Mouse (Mus musculus) spleen, postnatal 14 days (tissue): ENCODE results near the gene Scamp2.

Experiments
- DNase-seq, 2 experiments: peaks; one replicate each; pipeline ENCODE4 v3.0.0; 2021 to 2022; ENCODE audit warnings: low spot score in 2 of 2

The Scamp2 gene

DNA sequence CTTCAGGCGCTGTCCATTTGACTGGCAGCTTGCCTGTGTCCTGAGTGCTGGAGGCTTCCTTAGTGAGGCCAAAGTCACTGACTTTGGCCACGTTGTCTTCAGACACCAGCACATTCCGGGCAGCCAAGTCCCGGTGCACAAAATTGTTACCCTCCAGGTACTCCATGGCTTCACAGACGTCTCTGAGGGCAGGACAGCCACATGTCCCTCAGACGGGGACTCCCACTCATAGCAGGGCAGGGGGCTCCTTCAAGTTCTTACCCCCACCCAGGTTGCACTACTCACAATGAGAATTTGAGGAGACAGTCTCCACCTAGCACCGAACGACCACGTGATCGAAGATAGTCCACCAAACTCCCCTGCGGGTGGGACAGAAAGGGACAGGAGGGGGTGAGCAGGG is 67.1 kb downstream of the Scamp2 start:
- no peak for DNase-seq

DNA sequence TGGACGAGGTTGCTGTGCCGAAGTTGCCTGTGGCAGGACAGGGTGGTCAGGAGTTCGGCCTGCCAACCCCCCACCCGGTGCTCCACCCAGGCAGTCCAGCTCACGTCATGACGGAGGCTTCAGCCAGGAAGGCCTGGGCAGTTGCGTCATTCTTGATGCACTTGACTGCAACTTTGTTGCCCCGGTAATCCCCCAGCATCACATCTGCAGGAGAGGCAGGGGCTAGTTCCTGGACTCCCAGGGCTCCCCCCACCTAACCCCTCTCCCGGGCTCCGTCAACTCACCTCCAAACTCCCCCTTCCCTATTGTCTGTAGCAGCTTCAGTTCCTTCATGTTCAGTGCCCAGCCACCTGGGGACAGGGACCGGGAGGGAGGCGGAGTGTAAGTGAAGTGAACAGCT is 68.0 kb downstream of the Scamp2 start:
- DNase-seq = no peak

DNA sequence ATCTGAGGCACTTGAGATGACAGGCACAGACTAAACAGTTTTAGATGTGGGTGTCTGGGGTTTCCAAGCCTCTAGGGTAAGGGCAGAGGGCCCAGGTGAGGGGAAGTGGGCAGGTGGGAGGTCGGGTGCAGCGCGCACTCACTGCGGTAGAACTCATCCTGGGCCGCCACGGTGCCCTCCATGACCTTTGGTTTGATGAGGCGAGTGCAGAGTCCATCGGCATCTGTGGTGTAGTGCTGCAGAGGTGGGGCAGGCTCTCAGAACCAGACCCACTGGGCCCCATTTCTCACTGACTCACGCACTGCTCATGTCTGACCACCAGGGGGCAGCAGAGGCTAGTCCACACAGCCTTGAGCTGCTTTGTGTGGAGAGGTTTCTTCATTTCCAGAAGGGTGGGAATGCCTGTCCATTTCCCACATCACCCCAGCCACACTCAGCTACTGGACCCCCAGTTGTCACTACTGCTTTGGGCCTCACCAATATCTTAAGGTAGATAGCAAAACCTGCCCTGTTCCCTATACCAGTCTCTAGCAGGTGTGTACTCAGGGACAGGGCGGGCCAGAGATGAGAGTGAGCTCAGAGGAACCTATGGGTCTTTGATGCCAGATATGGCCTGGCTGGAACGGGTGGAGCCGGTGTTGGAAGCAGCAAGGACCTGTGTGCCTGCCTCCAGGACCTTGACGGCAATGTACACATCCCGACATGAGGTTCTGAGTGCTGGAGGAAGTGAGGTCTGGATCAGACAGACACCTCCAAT is 68.6 kb downstream of the Scamp2 start:
- peak; percentile 72 to 82 for DNase-seq

DNA sequence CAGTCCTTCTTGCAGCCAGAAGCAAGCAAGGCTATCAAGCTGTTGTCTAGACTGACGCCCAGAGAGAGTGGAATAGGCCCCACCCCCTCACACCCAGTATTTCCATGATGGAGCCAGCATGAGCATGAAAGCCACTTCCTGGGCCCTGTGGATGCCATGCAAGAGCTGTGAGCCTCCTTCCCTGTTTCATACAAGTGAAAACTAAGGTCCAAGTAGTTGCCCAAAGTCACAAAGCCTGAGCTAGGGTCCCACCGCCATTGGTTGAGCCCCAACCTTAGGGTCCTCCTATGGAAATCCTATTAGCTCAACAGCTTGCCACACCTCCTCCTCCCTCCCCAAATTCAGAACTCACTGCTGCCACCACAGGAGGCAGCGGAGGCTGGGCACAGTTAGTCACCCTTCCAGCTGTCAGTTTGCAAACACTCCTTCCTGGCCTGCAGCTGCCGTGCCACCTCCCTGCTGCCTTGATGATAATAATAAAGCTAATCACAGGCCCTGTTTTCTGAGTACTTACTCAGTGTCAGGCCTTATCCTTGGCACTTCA is 72.8 kb downstream of the Scamp2 start:
- peak in 1 of 2 experiments; percentile 49 for DNase-seq

DNA sequence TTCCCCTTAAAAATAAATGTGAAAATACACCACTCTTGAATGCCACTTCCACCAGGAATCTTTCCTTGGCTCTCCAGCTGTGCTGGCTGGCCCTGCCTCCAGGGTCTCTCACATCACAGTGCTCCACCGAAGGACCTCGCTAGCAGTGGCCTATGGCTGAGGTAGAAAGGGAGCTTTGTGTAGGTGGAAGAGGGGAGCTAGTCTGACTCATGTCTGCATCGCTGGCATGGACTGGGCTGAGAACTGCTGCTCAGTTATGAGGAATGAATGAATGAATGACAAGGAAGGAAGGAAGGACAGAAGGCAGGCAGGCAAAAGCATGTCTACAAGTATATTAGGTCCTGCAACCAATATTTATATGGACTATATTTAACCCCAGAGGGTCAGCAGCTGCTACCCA is 76.5 kb downstream of the Scamp2 start:
- no peak for DNase-seq

DNA sequence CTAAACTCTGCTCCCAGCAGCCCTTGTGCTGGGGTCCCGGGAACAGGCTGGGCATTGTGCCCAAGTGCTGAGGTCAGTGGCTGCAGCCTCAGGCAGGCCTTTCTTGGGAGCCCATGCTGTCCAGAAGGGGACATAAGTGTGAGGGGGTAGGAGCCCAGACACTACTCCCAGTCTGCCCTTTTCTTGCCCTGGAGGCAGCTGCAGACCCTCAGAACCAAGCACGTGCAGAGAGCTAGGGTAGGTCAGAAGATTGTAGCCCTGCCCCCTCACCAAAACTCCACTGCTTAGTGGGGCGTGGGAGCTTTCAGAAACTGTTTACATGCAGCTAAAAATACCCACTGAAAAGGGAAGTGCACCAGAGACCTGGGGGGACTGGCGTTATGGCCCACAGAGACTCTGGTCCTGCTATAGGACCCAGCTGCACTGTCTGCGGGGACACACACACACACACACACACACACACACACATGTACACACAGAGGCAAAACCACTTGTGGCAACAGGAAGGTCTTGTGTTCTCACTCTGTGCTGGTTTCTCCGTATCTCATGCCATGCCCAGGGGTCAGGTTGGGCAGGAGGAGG is 77.1 kb downstream of the Scamp2 start:
- peak in 1 of 2 experiments; percentile 58 for DNase-seq
